Mouse (Mus musculus): Measurements from ENCODE around the gene Strbp. TPM values are rescaled to one million over a fixed set of nuclear protein-coding genes. Genes with fewer than 3 reads are reported as not detected.

Strbp gene
- total and polyA plus RNA-seq, 3 experiments: 38.4 to 61.8 (median 48.5) TPM

- Histone ChIP-seq H3K79me2 (replicated peaks; ENCODE audit: control insufficient read depth, extremely low read depth, insufficient read depth, poor library complexity, severe bottlenecking) (no peaks in the 10 kb centered on the region), H3K27me3 (replicated peaks) (no peaks in the 10 kb centered on the region), H3K9ac (ENCODE audit: insufficient read depth, low read depth) (no peak overlapping the region), H3K36me3 (replicated peaks in 1 of 2; ENCODE audit: control insufficient read depth in 1 of 2, insufficient read depth in 1 of 2, low read length in 1 of 2) (no peaks in the 10 kb centered on the region), H3K27ac (ENCODE audit: insufficient read depth, low read depth) (no peak overlapping the region), H3K4me1 (ENCODE audit: control insufficient read depth in 1 of 2, insufficient read depth in 2 of 2) (peaks cover 15 to 25% of the 10 kb centered on the region in 2 experiments), H3K4me2 (ENCODE audit: insufficient read depth, low read depth, poor library complexity, severe bottlenecking) (no peak overlapping the region), H3K4me3 (replicated peaks in 1 of 3; ENCODE audit: low read depth in 2 of 3, low read length in 2 of 3, poor library complexity in 1 of 3) (no peak overlapping the region), H3K9me3 (replicated peaks; ENCODE audit: low read length) (no peaks in the 10 kb centered on the region)
- TF ChIP-seq SIN3A (IDR thresholded peaks at IDR 0.05; ENCODE audit: low read length) (no peak), JUND (conservative IDR thresholded peaks at IDR 0.05; ENCODE audit: low read depth, low read length) (peak; percentile 78), ZC3H11A (IDR thresholded peaks at IDR 0.05; ENCODE audit: low read depth, low read length) (no peak), MAFK (IDR thresholded peaks at IDR 0.05; ENCODE audit: insufficient replicate concordance, low read length) (peak; percentile 59; the same call in 1 of the 2 replicates), PAX5 (IDR thresholded peaks at IDR 0.05; ENCODE audit: low read length) (no peak), UBTF (IDR thresholded peaks at IDR 0.05; ENCODE audit: low read depth, low read length) (no peak), EP300 (IDR thresholded peaks at IDR 0.05; ENCODE audit: low read length) (0 out of 2 replicates have a peak, but pooled peaks have one; percentile 51), BHLHE40 (IDR thresholded peaks at IDR 0.05; ENCODE audit: low read depth, low read length) (peak; percentile 52), ELF1 (IDR thresholded peaks at IDR 0.05; ENCODE audit: low read depth, low read length) (peak; percentile 40; the same call in 1 of the 2 replicates), HCFC1 (IDR thresholded peaks at IDR 0.05; ENCODE audit: low read depth, low read length) (no peak), TBP (conservative IDR thresholded peaks at IDR 0.05; ENCODE audit: low read depth, low read length) (no peak), RCOR1 (conservative IDR thresholded peaks at IDR 0.05; ENCODE audit: low read depth, low read length) (no peak), ZKSCAN1 (IDR thresholded peaks at IDR 0.05; ENCODE audit: borderline replicate concordance, low read depth, low read length) (no peak), NELFE (IDR thresholded peaks at IDR 0.05; ENCODE audit: low read depth, low read length) (no peak), NRF1 (IDR thresholded peaks at IDR 0.05; ENCODE audit: low read depth, low read length) (no peak), MXI1 (IDR thresholded peaks at IDR 0.05; ENCODE audit: low read depth, low read length) (no peak), ETS1 (conservative IDR thresholded peaks at IDR 0.05; ENCODE audit: low read depth, low read length) (peak; percentile 52), CHD2 (IDR thresholded peaks at IDR 0.05; ENCODE audit: low read length) (no peak), USF2 (conservative IDR thresholded peaks at IDR 0.05; ENCODE audit: low read depth, low read length) (no peak), MYC (IDR thresholded peaks at IDR 0.05; ENCODE audit: low read depth, low read length) (0 out of 2 replicates have a peak, but pooled peaks have one; percentile 31), ZMIZ1 (IDR thresholded peaks at IDR 0.05; ENCODE audit: low read depth, low read length) (no peak), JUN (IDR thresholded peaks at IDR 0.05; ENCODE audit: insufficient read depth, low read depth, low read length) (peak; percentile 83), GABPA (IDR thresholded peaks at IDR 0.05; ENCODE audit: insufficient replicate concordance, low read depth, low read length) (0 out of 2 replicates have a peak, but pooled peaks have one; percentile 10), IRF4 (IDR thresholded peaks at IDR 0.05; ENCODE audit: low read depth, low read length) (0 out of 2 replicates have a peak, but pooled peaks have one; percentile 22)
- dilution Hi-C loops (cut with MboI; ENCODE audit: extremely low pct_ligation_motif_present, extremely low pct_unique_long_range_greater_than_20kb, low sequenced_read_pairs) (no loop called here), in situ Hi-C loops (cut with MboI; ENCODE audit: low pct_ligation_motif_present, low pct_unique_long_range_greater_than_20kb, low sequenced_read_pairs) (no loop called here)
- peak; percentile 35 for DNase-seq (ENCODE audit: extremely low read depth)
Observed at GRCm38 (mm10) chr2:37716266-37716665, 12.6 kb upstream of the Strbp start.

Measured in CH12.LX (cell line).